Mouse (Mus musculus): Measurements from ENCODE around the gene Fdxacb1.
A peak's percentile ranks its signal among the peaks of the same experiment; 100 is the strongest.

Fdxacb1 gene

GRCm38 (mm10) chr9:50750706-50751105 lies 17.3 kb upstream of the Fdxacb1 start:
- DNase-seq, result no peak

GRCm38 (mm10) chr9:50751323-50751722 lies 16.7 kb upstream of the Fdxacb1 start, which contains the start of gene Cryab:
Cryab (plus strand) TSS chr9:50751325.
- DNase-seq, result no peak

GRCm38 (mm10) chr9:50752054-50752602 lies 15.9 kb upstream of the Fdxacb1 start, which contains the start of gene Hspb2:
Hspb2 (minus strand) TSS chr9:50752354.
- DNase-seq, result no peak

GRCm38 (mm10) chr9:50752784-50753615 lies 15.0 kb upstream of the Fdxacb1 start:
- peak; percentile 84 for DNase-seq

- no peak for DNase-seq
These were observed 14.1 kb upstream of the Fdxacb1 start for GRCm38 (mm10) chr9:50753947-50754346.

- no peak for DNase-seq
These were observed 11.3 kb upstream of the Fdxacb1 start for GRCm38 (mm10) chr9:50756711-50757110.

- no peak for DNase-seq
These were observed 6.4 kb upstream of the Fdxacb1 start for GRCm38 (mm10) chr9:50761520-50762243.

GRCm38 (mm10) chr9:50763331-50763730 lies 4.7 kb upstream of the Fdxacb1 start:
- no peak for DNase-seq

GRCm38 (mm10) chr9:50767531-50768106 lies 417 bp upstream of the Fdxacb1 start:
- no peak for DNase-seq

- DNase-seq, result no peak
These were observed 2.0 kb downstream of the Fdxacb1 start for GRCm38 (mm10) chr9:50770011-50770410.

GRCm38 (mm10) chr9:50774026-50774462 lies 6.0 kb downstream of the Fdxacb1 start:
- no peak for DNase-seq

GRCm38 (mm10) chr9:50774991-50775612 lies 7.1 kb downstream of the Fdxacb1 start, which contains the start of the genes Alg9 and 1110032A03Rik:
Alg9 (plus strand) TSS chr9:50775019.
1110032A03Rik (minus strand) TSS chr9:50775520.
- peak; percentile 85 for DNase-seq

GRCm38 (mm10) chr9:50775662-50776126 lies 7.7 kb downstream of the Fdxacb1 start:
- no peak for DNase-seq

- no peak for DNase-seq
These were observed 8.2 kb downstream of the Fdxacb1 start for GRCm38 (mm10) chr9:50776162-50776760.

GRCm38 (mm10) chr9:50782155-50782554 lies 14.1 kb downstream of the Fdxacb1 start:
- peak; percentile 40 for DNase-seq

- no peak for DNase-seq
These were observed 27.2 kb downstream of the Fdxacb1 start for GRCm38 (mm10) chr9:50795266-50795665.

- peak; percentile 60 for DNase-seq
These were observed 28.7 kb downstream of the Fdxacb1 start for GRCm38 (mm10) chr9:50796776-50797175.

- DNase-seq, result no peak
These were observed 29.6 kb downstream of the Fdxacb1 start for GRCm38 (mm10) chr9:50797641-50798040.

- no peak for DNase-seq
These were observed 30.3 kb downstream of the Fdxacb1 start for GRCm38 (mm10) chr9:50798368-50798767.

GRCm38 (mm10) chr9:50800985-50801384 lies 32.9 kb downstream of the Fdxacb1 start:
- DNase-seq, result peak; percentile 70

GRCm38 (mm10) chr9:50803055-50803671 lies 35.1 kb downstream of the Fdxacb1 start:
- no peak for DNase-seq
